Mouse (Mus musculus) left cerebral cortex, adult 9 months (tissue): ENCODE results near the gene Tas2r110.

Experiments
- DNase-seq, 2 experiments: peaks; one replicate each; pipeline ENCODE4 v3.0.0; 2022; ENCODE audit warnings: low spot score in 2 of 2

The Tas2r110 gene

DNA sequence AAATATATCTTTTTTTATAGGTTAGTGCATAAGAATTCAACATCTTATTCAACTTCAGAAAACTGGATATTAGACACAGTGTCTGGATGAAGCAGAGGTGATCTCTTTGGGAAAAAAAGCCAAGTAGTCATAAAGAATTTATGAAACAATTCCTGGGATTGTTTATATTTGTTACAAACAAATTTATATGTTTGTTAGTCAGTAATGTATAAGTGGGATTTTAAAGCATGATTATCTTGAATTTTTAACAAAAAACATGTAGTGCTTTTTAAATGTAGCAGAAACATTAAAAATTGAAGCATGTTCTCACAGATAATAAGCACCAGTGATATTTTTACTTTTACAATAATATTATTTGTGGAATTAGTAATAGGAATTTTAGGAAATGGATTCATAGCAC, at the start of gene Tas2r110:
Tas2r110 (plus strand) TSS at position 301 of the 400 bp plus-strand sequence.
- DNase-seq = no peak

- DNase-seq = no peak
Measured at GRCm38 (mm10) chr6:132846842-132847241, 21.0 kb upstream of the Tas2r110 start, which contains the start of gene Tas2r123. Gene Tas2r123, plus strand, starts transcription at chr6:132847142.

DNA sequence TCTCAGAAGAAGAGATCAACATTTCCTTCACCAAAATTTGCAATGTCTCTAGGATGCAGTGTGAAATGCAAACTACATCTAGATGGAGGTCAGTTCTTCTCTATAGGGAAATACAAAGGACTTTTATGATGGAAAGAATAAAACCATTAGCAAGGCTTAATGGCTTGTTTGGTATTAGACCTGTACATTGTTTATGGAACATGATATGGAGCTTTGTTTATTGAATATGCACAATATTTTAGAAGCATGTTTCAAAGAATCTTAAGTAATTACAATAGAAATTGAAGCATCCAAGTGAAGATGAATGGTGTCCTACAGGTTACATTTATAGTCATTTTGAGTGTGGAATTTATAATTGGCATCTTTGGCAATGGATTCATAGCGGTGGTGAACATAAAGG, 12.7 kb upstream of the Tas2r110 start, which contains the start of gene Tas2r116:
Tas2r116 (plus strand) TSS at position 301 of the 400 bp plus-strand sequence.
- DNase-seq = no peak

- no peak for DNase-seq
Measured at GRCm38 (mm10) chr6:132892711-132893110, 24.9 kb downstream of the Tas2r110 start, which contains the start of gene Tas2r113. Gene Tas2r113, plus strand, starts transcription at chr6:132893011.

- DNase-seq = no peak
Measured at GRCm38 (mm10) chr6:132909351-132909750, 41.5 kb downstream of the Tas2r110 start, which contains the start of gene Tas2r125. Gene Tas2r125, plus strand, starts transcription at chr6:132909651.
